Comparison of ENCODE assay signal across 16 mouse cellular contexts in genomic region chr13:5444759-5445478, GRCm38 (mm10).
DNase-seq lines count a peak whose midpoint lies in the region; ATAC-seq lines count a peak whose summit lies in the region.
"Had no signal": no experiment of that assay in that cellular context is flagged by ENCODE, and none has a peak within 500 bp of the region (broad histone marks: within the 10 kb centered on the region; RNA-seq: fewer than 3 reads in every experiment).

No protein-coding gene starts in this region.

- H3K4me1 ChIP-seq in limb, embryonic 13.5 days: no peaks in the 10 kb centered on the region
- no peaks in the 10 kb centered on the region for H3K4me1 ChIP-seq in limb, embryonic 10.5 days
- H3K4me1 ChIP-seq: midbrain, embryonic 12.5 days had no signal

- no peak overlapping the region for H3K4me3 ChIP-seq in limb, embryonic 13.5 days
- no peak overlapping the region for H3K4me3 ChIP-seq in limb, embryonic 10.5 days
- H3K4me3 ChIP-seq: midbrain, embryonic 12.5 days had no signal

- ATAC-seq in limb, embryonic 13.5 days (ENCODE audit: low FRiP score, low read depth): no peak
- ATAC-seq: CD4-positive, CD25-positive, alpha-beta regulatory T cell, adult 4 months had no signal

- H3K9me3 ChIP-seq in limb, embryonic 13.5 days: no peaks in the 10 kb centered on the region
- H3K9me3 ChIP-seq in limb, embryonic 10.5 days (replicated peaks): no peaks in the 10 kb centered on the region
- H3K9me3 ChIP-seq: midbrain, embryonic 12.5 days had no signal

- DNase-seq in limb, embryonic 10.5 days (ENCODE audit: low spot score): no peak
- peak; percentile 4 to 25 for DNase-seq in adrenal gland, postnatal 36 days
- peak; percentile 2 for DNase-seq in lung, postnatal 10 days
- DNase-seq in urinary bladder, postnatal 14 days (ENCODE audit: low spot score): peak; percentile 42
- DNase-seq in cerebellum, postnatal 10 days: no peak
- no peak for DNase-seq in spleen, postnatal 14 days (ENCODE audit: low spot score in 2 of 2)
- no peak for DNase-seq in T-cell, adult 2 months (ENCODE audit: low spot score)
- DNase-seq: cerebellum, postnatal 36 days; heart, adult 18-20 months; heart, postnatal 10 days; spleen, adult 18-20 months; thymus, adult 18-20 months had no signal

- no peak overlapping the region for H3K4me2 ChIP-seq in limb, embryonic 13.5 days (replicated peaks)
- H3K4me2 ChIP-seq: midbrain, embryonic 12.5 days had no signal

- H3K27me3 ChIP-seq in limb, embryonic 13.5 days: no peaks in the 10 kb centered on the region
- H3K27me3 ChIP-seq in limb, embryonic 10.5 days (ENCODE audit: low read depth, poor library complexity, severe bottlenecking): no peaks in the 10 kb centered on the region
- H3K27me3 ChIP-seq: midbrain, embryonic 12.5 days had no signal

- no peak overlapping the region for H3K9ac ChIP-seq in limb, embryonic 13.5 days
- H3K9ac ChIP-seq: liver, embryonic 14.5 days; midbrain, embryonic 12.5 days had no signal

- 79% methylated on average over 5 of the region's 5 CpGs for WGBS in limb, embryonic 13.5 days
- WGBS in limb, embryonic 10.5 days: 90% methylated on average over 5 of the region's 5 CpGs

- H3K27ac ChIP-seq in limb, embryonic 13.5 days: 0 out of 2 replicates have a peak overlapping the region, but pooled peaks have one; percentile 10
- no peak overlapping the region for H3K27ac ChIP-seq in limb, embryonic 10.5 days
- H3K27ac ChIP-seq: liver, embryonic 14.5 days; midbrain, embryonic 12.5 days had no signal

- H3K36me3 ChIP-seq in limb, embryonic 13.5 days: no peaks in the 10 kb centered on the region
- no peaks in the 10 kb centered on the region for H3K36me3 ChIP-seq in limb, embryonic 10.5 days
- H3K36me3 ChIP-seq: midbrain, embryonic 12.5 days had no signal

Comparison
In these comparisons a context has a peak if more than half of its experiments do, and no peak if none do; other contexts are left out.
1. DNase-seq: peak in adrenal gland, postnatal 36 days (2 of 2), lung, postnatal 10 days (single experiment) and urinary bladder, postnatal 14 days (single experiment); none in limb, embryonic 10.5 days (single experiment), cerebellum, postnatal 10 days (0 of 2), spleen, postnatal 14 days (0 of 2) and T-cell, adult 2 months (single experiment).